Mouse (Mus musculus): Measurements from ENCODE around the gene Treml2.

DNA sequence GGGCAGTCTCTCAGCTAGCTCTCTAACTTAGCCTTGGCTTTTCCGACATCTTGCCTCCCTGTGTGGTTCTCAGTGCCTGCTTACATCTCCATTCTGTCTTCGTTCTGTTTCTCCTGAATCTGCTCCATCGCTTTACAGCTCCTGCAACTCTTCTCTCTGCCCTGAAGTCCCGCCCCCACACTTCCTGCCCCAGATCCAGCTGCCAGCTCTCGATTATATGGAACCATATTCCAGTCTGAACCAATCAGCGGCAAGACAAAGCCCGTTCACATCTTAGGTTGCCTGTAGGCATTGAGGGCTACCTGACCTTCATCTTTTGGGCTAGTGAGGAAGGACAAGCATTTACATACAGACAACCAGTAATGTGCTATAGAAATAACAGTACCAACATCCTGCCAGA, 48.7 kb upstream of the Treml2 start:
- no peak for TF ChIP-seq CTCF (IDR thresholded peaks at IDR 0.05; ENCODE audit: control insufficient read depth, insufficient read depth, insufficient replicate concordance, low read depth, low read length)
- TF ChIP-seq POLR2A (IDR thresholded peaks at IDR 0.05; ENCODE audit: control insufficient read depth, low read depth, low read length), result no peak

Measured in testis, adult 2 months (tissue).